Mouse (Mus musculus) ovary, postnatal 36 days (tissue): ENCODE data around the gene Gm10358.
"Not testable (repeated sequence)": the region's sequence is repeated elsewhere in the genome, so short reads cannot be mapped to it uniquely, and the experiment has no call there.

Experiments used
- DNase-seq: peaks from one replicate; pipeline ENCODE4 v3.0.0; 2022; ENCODE audit warnings: low spot score, mixed read lengths

Gm10358 gene

DNA sequence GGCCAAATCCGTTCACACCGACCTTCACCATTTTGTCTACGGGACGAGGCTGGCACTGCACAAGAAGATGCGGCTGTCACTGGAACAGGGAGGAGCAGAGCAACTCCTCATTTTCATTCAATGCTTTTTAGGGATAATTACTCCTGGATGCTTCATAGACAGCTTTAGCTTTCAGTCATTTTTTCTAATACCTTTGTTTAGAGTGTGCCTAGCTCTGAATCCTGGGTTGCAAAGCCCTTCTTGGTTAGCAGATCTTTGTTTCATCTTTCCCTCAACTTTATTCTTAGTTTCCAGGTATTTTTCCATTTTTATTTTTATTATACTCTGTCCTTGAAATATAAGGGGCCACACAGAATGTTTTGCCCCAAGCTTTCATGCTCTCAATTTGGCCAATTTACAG lies at the start of gene Gm10358:
Gm10358 (minus strand) TSS at position 101 of the 400 bp plus-strand sequence.
- DNase-seq = no peak

DNA sequence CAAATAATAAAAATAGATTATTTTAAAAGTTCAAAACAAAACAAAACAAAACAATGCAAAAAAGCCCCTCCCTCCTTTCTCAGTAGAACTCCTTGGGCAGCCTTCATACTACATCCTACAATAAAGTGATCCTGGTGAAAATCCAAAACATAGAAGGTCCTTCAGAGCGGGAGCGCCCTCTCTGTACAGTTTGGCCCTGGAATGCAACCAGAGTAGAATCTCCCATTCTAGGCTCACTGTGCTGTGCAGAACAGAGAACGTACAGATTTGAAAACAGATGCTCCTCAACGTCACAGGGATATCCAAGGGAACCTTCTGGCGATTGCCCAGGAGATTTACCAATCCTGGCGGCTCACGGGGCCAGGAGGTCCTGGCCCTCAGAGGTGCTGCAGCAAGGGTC lies 42.0 kb upstream of the Gm10358 start, which contains the start of gene Iqcm:
Iqcm (plus strand) TSS at position 301 of the 400 bp plus-strand sequence.
- no peak for DNase-seq

DNA sequence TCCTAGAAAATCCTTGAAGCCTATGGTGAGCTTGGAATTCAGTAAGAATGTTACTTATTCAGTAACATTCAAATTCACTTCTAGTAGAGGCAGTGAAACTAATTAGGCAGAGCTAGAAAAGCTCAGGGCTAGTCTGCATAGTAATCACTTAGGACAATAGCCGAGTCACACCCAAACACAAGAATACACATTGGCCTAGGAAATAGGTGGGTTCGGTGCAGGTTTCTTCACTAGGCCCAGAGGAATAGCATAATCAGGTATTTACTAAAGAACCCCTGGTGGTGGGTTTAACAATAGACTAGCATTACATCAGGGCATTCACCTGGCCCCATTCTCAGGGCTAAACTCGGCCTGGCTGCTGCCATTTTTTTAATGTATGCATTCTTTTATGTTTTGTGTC lies 9.3 kb upstream of the Gm10358 start:
- DNase-seq = not testable (repeated sequence)

DNA sequence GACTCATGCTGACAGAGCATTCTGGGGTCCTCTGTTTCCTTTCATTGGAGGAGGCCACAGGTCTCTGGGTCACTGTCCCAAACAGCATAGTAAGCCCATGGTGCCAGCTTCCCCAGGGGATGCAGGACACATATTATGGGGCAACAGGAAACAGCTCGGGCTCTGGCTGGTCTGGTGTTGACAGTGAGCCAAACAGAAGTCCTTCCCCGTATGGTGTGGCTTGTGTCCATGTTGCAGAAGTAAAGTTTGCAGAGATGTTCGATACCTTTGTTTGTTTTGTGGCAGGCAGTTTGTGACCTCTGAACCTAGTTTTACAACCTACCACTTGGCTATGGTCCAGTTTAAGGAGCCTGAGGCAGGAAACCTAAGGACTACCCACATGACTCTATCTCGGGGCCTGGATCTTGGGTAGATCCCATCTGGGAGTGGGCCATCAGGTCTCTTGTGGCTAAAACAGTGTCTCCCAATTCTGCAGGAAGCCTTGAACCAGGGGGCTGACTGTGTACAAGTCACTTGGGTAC lies 21.6 kb downstream of the Gm10358 start:
- DNase-seq = no peak

DNA sequence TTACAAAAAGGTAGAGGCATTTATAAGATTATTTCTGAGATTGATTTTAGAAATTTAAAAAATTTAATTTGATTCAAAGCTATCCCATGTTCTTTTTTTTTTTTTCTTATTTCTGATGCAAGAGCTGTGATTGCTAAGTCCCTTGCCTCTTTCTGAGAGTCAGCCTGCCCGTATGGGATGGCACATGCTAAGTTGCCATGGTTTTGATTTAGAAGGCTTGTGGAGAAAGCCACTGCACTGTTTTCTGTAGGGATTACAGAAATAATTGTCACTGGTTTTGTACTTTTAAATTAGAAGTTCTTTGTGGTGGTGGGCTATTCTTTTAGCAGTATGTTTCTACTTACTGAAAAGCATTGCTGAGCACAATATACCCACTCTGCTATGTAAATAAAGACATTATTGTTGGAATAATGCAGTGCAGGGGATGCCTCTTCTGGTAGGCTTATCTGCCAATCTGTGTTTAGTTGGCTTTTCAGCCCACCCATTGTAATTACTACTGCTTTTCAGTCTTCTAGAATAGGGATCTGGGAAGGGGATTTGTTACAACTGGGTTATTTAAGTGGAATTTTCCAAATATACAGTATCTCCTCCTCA lies 30.8 kb downstream of the Gm10358 start:
- DNase-seq = no peak

DNA sequence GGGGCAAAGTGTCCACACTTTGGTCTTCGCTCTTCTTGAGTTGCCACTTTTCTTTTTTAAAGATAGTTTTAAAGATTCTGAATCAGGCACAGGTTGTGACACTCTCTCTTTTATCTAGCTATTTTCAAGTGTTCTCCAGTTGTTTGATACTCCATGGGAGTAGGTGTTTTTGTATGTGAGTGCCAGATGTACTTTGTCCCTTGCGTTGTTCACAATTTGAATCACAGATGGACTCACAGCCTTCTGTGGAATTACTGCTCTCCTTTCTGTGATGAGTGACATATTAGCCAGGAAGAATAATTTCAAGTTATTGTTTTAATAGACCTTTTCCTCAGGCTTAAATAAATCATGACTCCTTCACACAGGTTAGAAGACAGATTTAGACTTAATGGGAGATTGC lies 34.4 kb downstream of the Gm10358 start:
- no peak for DNase-seq
